Mouse (Mus musculus) midbrain, embryonic 10.5 days (tissue): ENCODE measurements around the gene Slc6a8. TPM values are rescaled to one million over a fixed set of nuclear protein-coding genes. Genes with fewer than 3 reads are reported as not detected.

Experiments
- DNase-seq: peaks from one replicate; pipeline ENCODE4 v3.0.0-alpha.2; 2017; ENCODE audit warnings: low spot score
- H3K27ac ChIP-seq: fragments of 300-500 bp; sonication (generic); replicated peaks from 2 replicates; pipeline ENCODE4 v1.5.1; 2016; ENCODE audit warnings: mild to moderate bottlenecking
- H3K27me3 ChIP-seq: fragments of 300-500 bp; sonication (generic); 2 replicates; pipeline ENCODE4 v1.6.1; 2016; ENCODE audit warnings: low read depth, mild to moderate bottlenecking; ENCODE audit not compliant: poor library complexity, severe bottlenecking
- H3K36me3 ChIP-seq: fragments of 300-500 bp; sonication (generic); 2 replicates; pipeline ENCODE4 v1.6.1; 2016; ENCODE audit warnings: mild to moderate bottlenecking, moderate library complexity
- H3K4me1 ChIP-seq: fragments of 300-500 bp; sonication (generic); 2 replicates; pipeline ENCODE4 v1.6.1; 2016
- H3K4me3 ChIP-seq: fragments of 300-500 bp; sonication (generic); 2 replicates; pipeline ENCODE4 v1.5.1; 2016; ENCODE audit warnings: mild to moderate bottlenecking, moderate library complexity
- H3K9me3 ChIP-seq: fragments of 300-500 bp; sonication (generic); replicated peaks from 2 replicates; pipeline ENCODE4 v1.6.1; 2016; ENCODE audit warnings: mild to moderate bottlenecking
- WGBS: fragments of 180-500 bp; shearing (Covaris S2); methylation state at CpG from one replicate; pipeline ENCODE4 v1.1.7; 2016; 5-methylcytosine and 5-hydroxymethylcytosine counted together
- polyA plus RNA-seq: library from polyadenylated mRNA; unstranded; fragments of >200 nt; fragmentation: Nextera tagmentation; extraction: Ambion mirVana; gene quantifications from 2 replicates; pipeline ENCODE4 v1.2.1, GENCODE M21; 2016

Gene Slc6a8
- polyA plus RNA-seq, 1 experiment from 2014 or later = 4.1 TPM

- H3K36me3 ChIP-seq = peaks cover 65% of the 10 kb centered on the region
- DNase-seq = no peak
- H3K9me3 ChIP-seq = no peaks in the 10 kb centered on the region
- WGBS = 90% methylated on average over 1 of the region's 1 CpGs
- H3K27ac ChIP-seq = no peak overlapping the region
- H3K27me3 ChIP-seq = no peaks in the 10 kb centered on the region
- H3K4me3 ChIP-seq = no peak overlapping the region
- no peaks in the 10 kb centered on the region for H3K4me1 ChIP-seq
These were observed 27.5 kb downstream of the Slc6a8 start for GRCm38 (mm10) chrX:73700472-73700871.

GRCm38 (mm10) chrX:73715476-73716108 is 42.6 kb downstream of the Slc6a8 start:
- H3K4me3 ChIP-seq = peak overlapping the region; percentile 62
- H3K27me3 ChIP-seq = peaks cover 10% of the 10 kb centered on the region
- H3K36me3 ChIP-seq = peaks cover 31% of the 10 kb centered on the region
- peak; percentile 13 for DNase-seq
- peak overlapping the region; percentile 86 for H3K27ac ChIP-seq
- peaks cover 37% of the 10 kb centered on the region for H3K4me1 ChIP-seq
- 0 out of 2 replicates have a peak, but pooled peaks cover 3% of the 10 kb centered on the region for H3K9me3 ChIP-seq
- WGBS = 26% methylated on average over 21 of the region's 21 CpGs

- Histone ChIP-seq H3K4me3 (peak within 1 kb of the TSS; percentile 62), H3K36me3 (peaks cover 28% of the 10 kb centered on the region), H3K9me3 (0 out of 2 replicates have a peak, but pooled peaks cover 3% of the 10 kb centered on the region), H3K27ac (peak within 1 kb of the TSS; percentile 86), H3K27me3 (peaks cover 11% of the 10 kb centered on the region), H3K4me1 (peaks cover 37% of the 10 kb centered on the region)
- DNase-seq = peak; percentile 94
- WGBS = 22% methylated on average over 45 of the region's 45 CpGs
These were observed 43.2 kb downstream of the Slc6a8 start, which contains the start of the genes Bcap31 and Abcd1 for GRCm38 (mm10) chrX:73716109-73716661. TSS of gene Bcap31 (minus strand) at chrX:73716175. TSS of gene Abcd1 (plus strand) at chrX:73716597.

GRCm38 (mm10) chrX:73716709-73717545 is 44.0 kb downstream of the Slc6a8 start:
- Histone ChIP-seq H3K9me3 (0 out of 2 replicates have a peak, but pooled peaks cover 3% of the 10 kb centered on the region), H3K27me3 (peaks cover 13% of the 10 kb centered on the region), H3K4me1 (peaks cover 37% of the 10 kb centered on the region), H3K36me3 (peaks cover 20% of the 10 kb centered on the region), H3K27ac (peak overlapping the region; percentile 86), H3K4me3 (peak overlapping the region; percentile 62)
- DNase-seq = no peak
- WGBS = 34% methylated on average over 30 of the region's 30 CpGs

- WGBS = 79% methylated on average over 11 of the region's 11 CpGs
- no peak for DNase-seq
- 0 out of 2 replicates have a peak, but pooled peaks cover 3% of the 10 kb centered on the region for H3K9me3 ChIP-seq
- H3K4me1 ChIP-seq = peaks cover 37% of the 10 kb centered on the region
- peak overlapping the region; percentile 62 for H3K4me3 ChIP-seq
- H3K27me3 ChIP-seq = peaks cover 13% of the 10 kb centered on the region
- H3K27ac ChIP-seq = no peak overlapping the region
- H3K36me3 ChIP-seq = peaks cover 13% of the 10 kb centered on the region
These were observed 44.7 kb downstream of the Slc6a8 start for GRCm38 (mm10) chrX:73717667-73718066.

- Histone ChIP-seq H3K36me3 (peaks cover 11% of the 10 kb centered on the region), H3K4me1 (peaks cover 37% of the 10 kb centered on the region), H3K27me3 (peaks cover 13% of the 10 kb centered on the region), H3K27ac (no peak overlapping the region), H3K9me3 (0 out of 2 replicates have a peak, but pooled peaks cover 3% of the 10 kb centered on the region), H3K4me3 (0 out of 2 replicates have a peak overlapping the region, but pooled peaks have one; percentile 2)
- no peak for DNase-seq
- 63% methylated on average over 3 of the region's 3 CpGs for WGBS
These were observed 45.3 kb downstream of the Slc6a8 start for GRCm38 (mm10) chrX:73718271-73718670.

- no peak overlapping the region for H3K27ac ChIP-seq
- WGBS = 69% methylated on average over 5 of the region's 5 CpGs
- H3K27me3 ChIP-seq = peaks cover 13% of the 10 kb centered on the region
- no peak overlapping the region for H3K4me3 ChIP-seq
- H3K4me1 ChIP-seq = peaks cover 37% of the 10 kb centered on the region
- H3K9me3 ChIP-seq = 0 out of 2 replicates have a peak, but pooled peaks cover 3% of the 10 kb centered on the region
- no peak for DNase-seq
- H3K36me3 ChIP-seq = peaks cover 6% of the 10 kb centered on the region
These were observed 45.9 kb downstream of the Slc6a8 start for GRCm38 (mm10) chrX:73718686-73719362.

GRCm38 (mm10) chrX:73730908-73731307 is 58.0 kb downstream of the Slc6a8 start:
- Histone ChIP-seq H3K4me1 (no peaks in the 10 kb centered on the region), H3K4me3 (no peak overlapping the region), H3K9me3 (no peaks in the 10 kb centered on the region), H3K36me3 (peaks cover 7% of the 10 kb centered on the region; the same call in 1 of the 2 replicates), H3K27me3 (no peaks in the 10 kb centered on the region), H3K27ac (no peak overlapping the region)
- 43% methylated on average over 1 of the region's 1 CpGs for WGBS
- no peak for DNase-seq

Other genes with a start within 250 kb of the Slc6a8 start
- not detected in 2 replicates for gene Trex2, start 237.8 kb upstream of the Slc6a8 start, polyA plus RNA-seq
- gene Haus7, start 214.1 kb upstream of the Slc6a8 start, polyA plus RNA-seq = 83.6 and 85.0 TPM in 2 replicates
- 16.4 and 27.9 TPM in 2 replicates for gene Bgn, start 189.5 kb upstream of the Slc6a8 start, polyA plus RNA-seq
- 0.17 and 0.19 TPM in 2 replicates for gene Atp2b3, start 170.1 kb upstream of the Slc6a8 start, polyA plus RNA-seq
- 16.6 and 32.4 TPM in 2 replicates for gene Dusp9, start 33.7 kb upstream of the Slc6a8 start, polyA plus RNA-seq
- gene Pnck, start 13.0 kb upstream of the Slc6a8 start, polyA plus RNA-seq = 7.0 and 12.6 TPM in 2 replicates
- 144 and 157 TPM in 2 replicates for gene Bcap31, start 43.0 kb downstream of the Slc6a8 start, polyA plus RNA-seq
- 10.9 and 11.5 TPM in 2 replicates for gene Abcd1, start 43.4 kb downstream of the Slc6a8 start, polyA plus RNA-seq
- gene Plxnb3, start 83.9 kb downstream of the Slc6a8 start, polyA plus RNA-seq = 0.04 and 0.12 TPM in 2 replicates
- gene Srpk3, start 101.3 kb downstream of the Slc6a8 start, polyA plus RNA-seq = 1.5 and 1.6 TPM in 2 replicates
- 185 and 192 TPM in 2 replicates for gene Idh3g, start 113.7 kb downstream of the Slc6a8 start, polyA plus RNA-seq
- 122 and 123 TPM in 2 replicates for gene Ssr4, start 113.9 kb downstream of the Slc6a8 start, polyA plus RNA-seq
- 0.80 and 0.81 TPM in 2 replicates for gene Pdzd4, start 151.8 kb downstream of the Slc6a8 start, polyA plus RNA-seq
- gene Avpr2, start 219.0 kb downstream of the Slc6a8 start, polyA plus RNA-seq = 0.14 TPM in 1 of 2 replicates, not detected in the other
- gene L1cam, start 223.0 kb downstream of the Slc6a8 start, polyA plus RNA-seq = 7.4 and 14.4 TPM in 2 replicates
- 1.9 and 2.7 TPM in 2 replicates for gene Arhgap4, start 248.7 kb downstream of the Slc6a8 start, polyA plus RNA-seq
- 144 and 159 TPM in 2 replicates for gene Naa10, start 248.8 kb downstream of the Slc6a8 start, polyA plus RNA-seq